Mouse (Mus musculus) liver, embryonic 15.5 days (tissue): Measurements from ENCODE around the gene Zfy2. TPM values are rescaled to one million over a fixed set of nuclear protein-coding genes. Genes with fewer than 3 reads are reported as not detected.

ENCODE experiments used
- ATAC-seq: fragments of 200-750 bp; cut with Nextera tagmentation; 2 replicates; pipeline ENCODE4 v1.8.0; 2017; ENCODE audit warnings: moderate number of reproducible peaks, mild to moderate bottlenecking, moderate library complexity; ENCODE audit not compliant: insufficient read depth
- H3K27ac ChIP-seq: fragments of 300-500 bp; sonication (generic); replicated peaks from 2 replicates; pipeline ENCODE4 v1.5.1; 2015; ENCODE audit warnings: mild to moderate bottlenecking, inconsistent platforms
- H3K27me3 ChIP-seq: fragments of 300-500 bp; sonication (generic); 2 replicates; pipeline ENCODE4 v1.6.1; 2015; ENCODE audit warnings: mild to moderate bottlenecking, inconsistent platforms
- H3K36me3 ChIP-seq: fragments of 300-500 bp; sonication (generic); replicated peaks from 2 replicates; pipeline ENCODE4 v1.6.1; 2015; ENCODE audit warnings: moderate library complexity, mild to moderate bottlenecking, inconsistent platforms
- H3K4me1 ChIP-seq: fragments of 300-500 bp; sonication (generic); replicated peaks from 2 replicates; pipeline ENCODE4 v1.6.1; 2015; ENCODE audit warnings: inconsistent platforms
- H3K4me2 ChIP-seq: fragments of 300-500 bp; sonication (generic); 2 replicates; pipeline ENCODE4 v1.6.1; 2015; ENCODE audit warnings: moderate library complexity, mild to moderate bottlenecking, inconsistent platforms
- H3K4me3 ChIP-seq: fragments of 300-500 bp; sonication (generic); replicated peaks from 2 replicates; pipeline ENCODE4 v1.5.1; 2015; ENCODE audit warnings: mild to moderate bottlenecking, inconsistent platforms
- H3K9ac ChIP-seq: fragments of 300-500 bp; sonication (generic); 2 replicates; pipeline ENCODE4 v1.6.1; 2015; ENCODE audit warnings: moderate library complexity, mild to moderate bottlenecking, inconsistent platforms
- H3K9me3 ChIP-seq: fragments of 300-500 bp; sonication (generic); replicated peaks from 2 replicates; pipeline ENCODE4 v1.6.1; 2016; ENCODE audit warnings: inconsistent platforms
- WGBS: fragments of 180-500 bp; shearing (Covaris S2); methylation state at CpG from one replicate; pipeline ENCODE4 v1.1.7; 2015; ENCODE audit warnings: mixed read lengths; ENCODE audit not compliant: insufficient replicate concordance; 5-methylcytosine and 5-hydroxymethylcytosine counted together
- polyA plus RNA-seq: library from polyadenylated mRNA; unstranded; fragments of >200 nt; fragmentation: Nextera tagmentation; extraction: Ambion mirVana; gene quantifications from 2 replicates; pipeline ENCODE4 v1.2.1, GENCODE M21; 2015

The Zfy2 gene
- not detected in 2 replicates for polyA plus RNA-seq

DNA sequence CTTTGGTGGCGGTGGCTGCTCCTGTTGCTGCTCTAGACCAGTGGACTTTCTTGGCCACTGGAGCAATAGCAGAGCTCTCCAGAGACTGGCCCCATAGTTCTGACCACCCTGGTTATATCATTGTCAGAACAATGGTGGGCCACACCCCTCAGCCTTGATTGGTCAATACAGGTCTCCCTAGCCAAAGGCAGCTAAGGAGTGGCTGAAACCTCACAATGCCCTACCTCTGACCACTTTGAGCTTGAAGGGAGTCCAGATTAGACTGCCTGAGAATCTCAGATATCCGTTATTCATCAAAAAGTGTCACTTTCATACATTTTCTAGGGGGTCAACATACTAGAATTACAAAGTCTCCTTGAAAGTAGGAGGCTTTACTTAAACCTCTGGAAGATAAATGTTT is at the start of gene Zfy2:
Gene Zfy2 (minus strand): TSS at position 101 of the 400 bp plus-strand sequence.
- 65% methylated on average over 2 of the region's 2 CpGs for WGBS
- Histone ChIP-seq H3K27me3 (no peaks in the 10 kb centered on the region), H3K9ac (no peak within 1 kb of the TSS), H3K4me1 (no peaks in the 10 kb centered on the region), H3K27ac (no peak within 1 kb of the TSS), H3K4me2 (no peak within 1 kb of the TSS), H3K4me3 (no peak within 1 kb of the TSS), H3K36me3 (no peaks in the 10 kb centered on the region), H3K9me3 (no peaks in the 10 kb centered on the region)
- ATAC-seq, result no peak
